Mouse (Mus musculus): ENCODE data around the gene Cep295nl. TPM values are rescaled to one million over a fixed set of nuclear protein-coding genes. Genes with fewer than 3 reads are reported as not detected.

Gene Cep295nl
- polyA plus RNA-seq, 1 experiment = 1.5 TPM

- no peak overlapping the region for H3K4me3 ChIP-seq (replicated peaks; ENCODE audit: control insufficient read depth, low read depth, low read length)
- no peak overlapping the region for H3K27ac ChIP-seq (ENCODE audit: control insufficient read depth, insufficient read depth, low read depth, low read length, poor library complexity)
- TF ChIP-seq CTCF (IDR thresholded peaks at IDR 0.05; ENCODE audit: control insufficient read depth, insufficient read depth, low read length) (no peak), POLR2A (IDR thresholded peaks at IDR 0.05; ENCODE audit: borderline replicate concordance, control insufficient read depth, low read depth, low read length) (no peak)
- 90% methylated on average over 17 of the region's 17 CpGs for WGBS
- H3K4me1 ChIP-seq (ENCODE audit: control insufficient read depth, insufficient read depth, low read length) = no peaks in the 10 kb centered on the region
Observed at GRCm38 (mm10) chr11:118333431-118333830, 8.9 kb downstream of the Cep295nl start.

GRCm38 (mm10) chr11:118332376-118332775, 9.9 kb downstream of the Cep295nl start:
- no peak for TF ChIP-seq POLR2A (IDR thresholded peaks at IDR 0.05; ENCODE audit: borderline replicate concordance, control insufficient read depth, low read depth, low read length)
- no peak for TF ChIP-seq CTCF (IDR thresholded peaks at IDR 0.05; ENCODE audit: control insufficient read depth, insufficient read depth, low read length)
- WGBS = 93% methylated on average over 11 of the region's 11 CpGs
- no peaks in the 10 kb centered on the region for H3K4me1 ChIP-seq (ENCODE audit: control insufficient read depth, insufficient read depth, low read length)
- H3K4me3 ChIP-seq (replicated peaks; ENCODE audit: control insufficient read depth, low read depth, low read length) = no peak overlapping the region
- no peak overlapping the region for H3K27ac ChIP-seq (ENCODE audit: control insufficient read depth, insufficient read depth, low read depth, low read length, poor library complexity)

- 87% methylated on average over 16 of the region's 16 CpGs for WGBS
- H3K4me3 ChIP-seq (replicated peaks; ENCODE audit: control insufficient read depth, low read depth, low read length) = no peak overlapping the region
- H3K27ac ChIP-seq (ENCODE audit: control insufficient read depth, insufficient read depth, low read depth, low read length, poor library complexity) = no peak overlapping the region
- TF ChIP-seq POLR2A (IDR thresholded peaks at IDR 0.05; ENCODE audit: borderline replicate concordance, control insufficient read depth, low read depth, low read length) (no peak), CTCF (IDR thresholded peaks at IDR 0.05; ENCODE audit: control insufficient read depth, insufficient read depth, low read length) (no peak)
- H3K4me1 ChIP-seq (ENCODE audit: control insufficient read depth, insufficient read depth, low read length) = no peaks in the 10 kb centered on the region
Observed at GRCm38 (mm10) chr11:118330777-118331176, 11.5 kb downstream of the Cep295nl start.

- H3K4me3 ChIP-seq (replicated peaks; ENCODE audit: control insufficient read depth, low read depth, low read length) = no peak overlapping the region
- WGBS = 88% methylated on average over 14 of the region's 14 CpGs
- no peak overlapping the region for H3K27ac ChIP-seq (ENCODE audit: control insufficient read depth, insufficient read depth, low read depth, low read length, poor library complexity)
- no peaks in the 10 kb centered on the region for H3K4me1 ChIP-seq (ENCODE audit: control insufficient read depth, insufficient read depth, low read length)
- no peak for TF ChIP-seq CTCF (IDR thresholded peaks at IDR 0.05; ENCODE audit: control insufficient read depth, insufficient read depth, low read length)
- no peak for TF ChIP-seq POLR2A (IDR thresholded peaks at IDR 0.05; ENCODE audit: borderline replicate concordance, control insufficient read depth, low read depth, low read length)
Observed at GRCm38 (mm10) chr11:118330361-118330760, 11.9 kb downstream of the Cep295nl start.

- WGBS = 84% methylated on average over 5 of the region's 5 CpGs
- Histone ChIP-seq H3K4me3 (replicated peaks; ENCODE audit: control insufficient read depth, low read depth, low read length) (no peak overlapping the region), H3K27ac (ENCODE audit: control insufficient read depth, insufficient read depth, low read depth, low read length, poor library complexity) (no peak overlapping the region), H3K4me1 (ENCODE audit: control insufficient read depth, insufficient read depth, low read length) (no peaks in the 10 kb centered on the region)
- no peak for TF ChIP-seq POLR2A (IDR thresholded peaks at IDR 0.05; ENCODE audit: borderline replicate concordance, control insufficient read depth, low read depth, low read length)
Observed at GRCm38 (mm10) chr11:118328947-118329346, 13.4 kb downstream of the Cep295nl start.

GRCm38 (mm10) chr11:118328511-118328910, 13.8 kb downstream of the Cep295nl start:
- no peaks in the 10 kb centered on the region for H3K4me1 ChIP-seq (ENCODE audit: control insufficient read depth, insufficient read depth, low read length)
- TF ChIP-seq CTCF (IDR thresholded peaks at IDR 0.05; ENCODE audit: control insufficient read depth, insufficient read depth, low read length) (no peak), POLR2A (IDR thresholded peaks at IDR 0.05; ENCODE audit: borderline replicate concordance, control insufficient read depth, low read depth, low read length) (no peak)
- 88% methylated on average over 6 of the region's 6 CpGs for WGBS
- H3K4me3 ChIP-seq (replicated peaks; ENCODE audit: control insufficient read depth, low read depth, low read length) = no peak overlapping the region
- no peak overlapping the region for H3K27ac ChIP-seq (ENCODE audit: control insufficient read depth, insufficient read depth, low read depth, low read length, poor library complexity)

GRCm38 (mm10) chr11:118326991-118327971, 15.0 kb downstream of the Cep295nl start:
- Histone ChIP-seq H3K27ac (ENCODE audit: control insufficient read depth, insufficient read depth, low read depth, low read length, poor library complexity) (no peak overlapping the region), H3K4me3 (replicated peaks; ENCODE audit: control insufficient read depth, low read depth, low read length) (no peak overlapping the region), H3K4me1 (ENCODE audit: control insufficient read depth, insufficient read depth, low read length) (no peaks in the 10 kb centered on the region)
- WGBS = 85% methylated on average over 24 of the region's 24 CpGs
- TF ChIP-seq CTCF (IDR thresholded peaks at IDR 0.05; ENCODE audit: control insufficient read depth, insufficient read depth, low read length) (no peak), POLR2A (IDR thresholded peaks at IDR 0.05; ENCODE audit: borderline replicate concordance, control insufficient read depth, low read depth, low read length) (no peak)

GRCm38 (mm10) chr11:118326491-118326890, 15.8 kb downstream of the Cep295nl start:
- Histone ChIP-seq H3K4me3 (replicated peaks; ENCODE audit: control insufficient read depth, low read depth, low read length) (no peak overlapping the region), H3K4me1 (ENCODE audit: control insufficient read depth, insufficient read depth, low read length) (no peaks in the 10 kb centered on the region), H3K27ac (ENCODE audit: control insufficient read depth, insufficient read depth, low read depth, low read length, poor library complexity) (no peak overlapping the region)
- TF ChIP-seq POLR2A (IDR thresholded peaks at IDR 0.05; ENCODE audit: borderline replicate concordance, control insufficient read depth, low read depth, low read length) (no peak), CTCF (IDR thresholded peaks at IDR 0.05; ENCODE audit: control insufficient read depth, insufficient read depth, low read length) (no peak)
- 80% methylated on average over 4 of the region's 4 CpGs for WGBS

Data from bone marrow, adult 2 months (tissue).